Mouse (Mus musculus): ENCODE data around the gene Sac3d1.

The Sac3d1 gene

DNA sequence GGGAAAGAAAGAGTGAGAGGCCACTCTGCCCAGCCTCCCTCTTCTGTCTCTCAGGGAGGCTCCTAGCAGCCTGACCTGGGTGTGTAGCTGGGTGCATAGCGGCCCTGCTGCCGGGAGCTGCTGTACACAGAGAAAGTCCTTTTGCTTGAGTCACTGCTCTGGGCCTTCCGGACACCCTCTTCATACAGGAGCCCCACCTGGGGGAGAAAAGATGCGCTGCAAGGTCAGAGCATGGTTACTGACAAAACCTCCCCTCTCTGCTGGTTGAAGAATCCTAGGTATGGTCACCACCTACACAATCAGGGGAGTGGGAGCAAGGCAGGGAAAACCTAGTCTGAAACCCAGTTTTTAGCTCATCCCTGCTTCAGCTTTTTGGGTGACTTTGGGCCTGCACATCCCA, 49.5 kb downstream of the Sac3d1 start:
- DNase-seq: no peak

DNA sequence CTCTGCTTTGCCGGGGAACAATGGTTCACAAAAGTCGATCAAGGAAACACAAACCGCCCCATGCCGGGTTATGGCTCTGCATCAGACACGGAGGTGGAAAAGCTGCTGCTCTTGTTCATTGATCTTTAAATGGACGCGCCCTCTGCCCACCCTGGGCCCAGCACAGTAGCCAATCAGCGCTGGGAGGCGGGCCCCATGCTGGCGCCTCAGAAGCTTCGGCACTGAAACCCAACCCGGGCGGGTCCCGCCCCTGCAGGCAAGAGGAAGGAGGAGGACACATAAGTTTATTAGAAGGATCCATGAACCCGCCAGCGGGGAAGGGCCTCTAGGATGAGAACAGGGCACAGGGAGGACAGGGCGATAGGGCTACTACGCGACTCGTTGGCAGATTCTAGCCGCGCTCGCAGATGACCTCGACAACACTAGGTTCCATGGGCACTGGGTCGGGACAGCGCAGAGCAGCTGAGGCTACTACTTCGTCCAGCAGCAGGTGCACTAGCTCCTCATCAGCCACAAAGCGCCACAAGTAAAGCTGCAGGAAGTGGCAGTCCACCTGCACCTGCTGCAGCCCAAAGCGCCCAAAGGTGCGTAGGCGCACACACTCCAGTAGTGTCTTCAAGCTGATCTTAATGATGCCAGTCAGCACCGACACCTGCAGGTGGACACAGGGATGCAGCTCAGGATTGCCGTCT, 50.6 kb downstream of the Sac3d1 start, which contains the start of gene Tm7sf2:
Gene Tm7sf2 (minus strand): TSS at position 650 of the 692 bp plus-strand sequence.
- peak; percentile 87 for DNase-seq

DNA sequence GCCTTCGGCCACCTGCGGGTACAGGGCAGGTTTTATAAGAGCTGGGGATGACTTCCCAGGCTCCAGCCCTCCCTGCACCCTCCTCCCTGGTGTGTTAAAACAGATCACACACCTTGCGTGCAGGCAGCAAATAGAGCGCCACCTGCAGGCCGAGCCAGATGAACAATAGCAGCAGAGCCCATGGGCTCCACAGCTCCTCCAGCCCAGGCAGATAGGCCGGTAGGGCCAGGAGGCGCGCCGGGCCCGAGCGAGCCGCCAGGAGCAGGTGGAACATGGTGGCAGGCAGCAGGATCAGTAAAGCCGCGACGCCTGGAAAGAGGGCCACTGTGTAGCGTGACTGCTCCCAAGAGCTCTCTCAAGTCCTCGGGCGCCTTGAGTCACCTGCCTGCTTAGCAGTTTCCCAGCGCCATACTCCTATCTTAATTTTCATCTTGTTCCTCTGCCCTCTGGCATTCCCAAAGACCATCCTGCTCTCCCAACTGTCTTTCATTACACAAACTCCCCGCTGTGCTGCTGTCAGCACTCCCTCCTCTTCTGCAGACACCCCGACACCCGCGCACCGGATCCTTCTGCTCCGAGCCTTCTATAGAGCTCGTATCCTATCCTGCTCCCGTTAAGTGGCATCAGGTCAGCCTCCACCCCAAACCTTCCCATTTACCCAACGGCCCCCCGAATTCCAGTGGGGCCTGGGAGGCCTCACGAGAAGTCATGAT, 51.3 kb downstream of the Sac3d1 start:
- DNase-seq: peak; percentile 91

DNA sequence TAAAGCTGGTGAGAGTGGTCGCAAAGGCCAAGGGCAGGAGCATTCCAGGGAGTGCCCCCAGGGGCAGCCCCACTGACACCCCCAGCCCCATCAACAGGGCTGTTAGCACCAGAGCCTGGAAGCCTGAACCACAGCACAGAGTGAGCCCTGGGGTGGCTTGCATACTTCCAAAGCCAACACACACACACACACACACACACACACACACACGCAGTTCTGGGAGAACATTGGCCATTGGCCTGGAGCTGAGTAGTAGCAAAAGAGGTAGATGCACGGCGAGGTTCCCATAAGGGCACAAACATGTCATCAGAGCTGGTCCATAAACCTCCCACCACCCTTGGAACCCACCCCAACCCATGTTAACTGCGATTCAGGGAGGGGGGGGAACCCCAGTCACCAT, 51.9 kb downstream of the Sac3d1 start:
- no peak for DNase-seq
